Mouse (Mus musculus): ENCODE results near the gene Gm20388. TPM values are rescaled to one million over a fixed set of nuclear protein-coding genes. Genes with fewer than 3 reads are reported as not detected.

The Gm20388 gene
- total RNA-seq, 1 experiment = 27.0 TPM

GRCm38 (mm10) chr8:122698254-122698768, 2787.7 kb downstream of the Gm20388 start:
- TF ChIP-seq ZNF384 (IDR thresholded peaks at IDR 0.05; ENCODE audit: low read depth, low read length) (no peak), MAFK (IDR thresholded peaks at IDR 0.05; ENCODE audit: insufficient read depth, low read depth, low read length) (no peak), ZC3H11A (IDR thresholded peaks at IDR 0.05; ENCODE audit: borderline replicate concordance, low read depth, low read length) (no peak), HCFC1 (IDR thresholded peaks at IDR 0.05; ENCODE audit: borderline replicate concordance, insufficient read depth, low read length) (no peak)
- Histone ChIP-seq H3K27ac (ENCODE audit: insufficient read depth, low read depth, low read length, poor library complexity, severe bottlenecking) (no peak overlapping the region), H3K9me3 (ENCODE audit: control insufficient read depth, insufficient read depth, low read depth, low read length) (no peaks in the 10 kb centered on the region), H3K9ac (ENCODE audit: insufficient read depth, low read depth, low read length, poor library complexity, severe bottlenecking) (peak overlapping the region; percentile 2), H3K4me1 (ENCODE audit: control insufficient read depth in 2 of 2, insufficient read depth in 2 of 2, low read length in 2 of 2, poor library complexity in 1 of 2) (peaks cover 0 to 8% of the 10 kb centered on the region in 2 experiments; a peak in 1 of 4 replicates), H3K36me3 (ENCODE audit: control insufficient read depth, insufficient read depth, low read length, poor library complexity, severe bottlenecking) (no peaks in the 10 kb centered on the region), H3K4me3 (ENCODE audit: insufficient read depth in 1 of 2, low read depth in 1 of 2, low read length in 2 of 2, poor library complexity in 1 of 2, severe bottlenecking in 1 of 2) (peak overlapping the region in 1 of 2 experiments; percentile 13; a peak in 1 of 4 replicates)
- DNase-seq (ENCODE audit: low read depth, low spot score) = no peak
- in situ Hi-C loops (cut with MboI; ENCODE audit: low sequenced_read_pairs in 2 of 2, unreplicated experiment in 2 of 2) = no loop called here

- peak within 1 kb of the TSS; percentile 2 for H3K9ac ChIP-seq (ENCODE audit: insufficient read depth, low read depth, low read length, poor library complexity, severe bottlenecking)
- TF ChIP-seq HCFC1 (IDR thresholded peaks at IDR 0.05; ENCODE audit: borderline replicate concordance, insufficient read depth, low read length) (no peak), CHD2 (IDR thresholded peaks at IDR 0.05; ENCODE audit: low read depth, low read length) (no peak), MAFK (IDR thresholded peaks at IDR 0.05; ENCODE audit: insufficient read depth, low read depth, low read length) (no peak), ZC3H11A (IDR thresholded peaks at IDR 0.05; ENCODE audit: borderline replicate concordance, low read depth, low read length) (no peak), ZNF384 (IDR thresholded peaks at IDR 0.05; ENCODE audit: low read depth, low read length) (no peak)
- no peaks in the 10 kb centered on the region for H3K36me3 ChIP-seq (ENCODE audit: control insufficient read depth, insufficient read depth, low read length, poor library complexity, severe bottlenecking)
- H3K27ac ChIP-seq (ENCODE audit: insufficient read depth, low read depth, low read length, poor library complexity, severe bottlenecking) = no peak within 1 kb of the TSS
- DNase-seq (ENCODE audit: low read depth, low spot score) = no peak
- in situ Hi-C loops (cut with MboI; ENCODE audit: low sequenced_read_pairs in 2 of 2, unreplicated experiment in 2 of 2) = no loop called here
- H3K4me3 ChIP-seq (ENCODE audit: insufficient read depth in 1 of 2, low read depth in 1 of 2, low read length in 2 of 2, poor library complexity in 1 of 2, severe bottlenecking in 1 of 2) = peak within 1 kb of the TSS in 1 of 2 experiments; percentile 13; a peak in 2 of 4 replicates
- no peaks in the 10 kb centered on the region for H3K9me3 ChIP-seq (ENCODE audit: control insufficient read depth, insufficient read depth, low read depth, low read length)
- H3K4me1 ChIP-seq (ENCODE audit: control insufficient read depth in 2 of 2, insufficient read depth in 2 of 2, low read length in 2 of 2, poor library complexity in 1 of 2) = peaks cover 0 to 8% of the 10 kb centered on the region in 2 experiments; a peak in 1 of 4 replicates
Measured at GRCm38 (mm10) chr8:122699005-122699492, 2788.4 kb downstream of the Gm20388 start, which contains the start of gene Cbfa2t3. TSS of gene Cbfa2t3 (minus strand) at chr8:122699109.

- no peak overlapping the region for H3K9ac ChIP-seq (ENCODE audit: insufficient read depth, low read depth, low read length, poor library complexity, severe bottlenecking)
- no peaks in the 10 kb centered on the region for H3K36me3 ChIP-seq (ENCODE audit: control insufficient read depth, insufficient read depth, low read length, poor library complexity, severe bottlenecking)
- H3K9me3 ChIP-seq (ENCODE audit: control insufficient read depth, insufficient read depth, low read depth, low read length) = no peaks in the 10 kb centered on the region
- peaks cover 0 to 8% of the 10 kb centered on the region in 2 experiments; a peak in 1 of 4 replicates for H3K4me1 ChIP-seq (ENCODE audit: control insufficient read depth in 2 of 2, insufficient read depth in 2 of 2, low read length in 2 of 2, poor library complexity in 1 of 2)
- H3K27ac ChIP-seq (ENCODE audit: insufficient read depth, low read depth, low read length, poor library complexity, severe bottlenecking) = no peak overlapping the region
- DNase-seq (ENCODE audit: low read depth, low spot score) = no peak
- no peak overlapping the region for H3K4me3 ChIP-seq (ENCODE audit: insufficient read depth in 1 of 2, low read depth in 1 of 2, low read length in 2 of 2, poor library complexity in 1 of 2, severe bottlenecking in 1 of 2)
- no peak for TF ChIP-seq ZNF384 (IDR thresholded peaks at IDR 0.05; ENCODE audit: low read depth, low read length)
- no peak for TF ChIP-seq ZC3H11A (IDR thresholded peaks at IDR 0.05; ENCODE audit: borderline replicate concordance, low read depth, low read length)
- no peak for TF ChIP-seq MAFK (IDR thresholded peaks at IDR 0.05; ENCODE audit: insufficient read depth, low read depth, low read length)
- no peak for TF ChIP-seq CHD2 (IDR thresholded peaks at IDR 0.05; ENCODE audit: low read depth, low read length)
- TF ChIP-seq HCFC1 (IDR thresholded peaks at IDR 0.05; ENCODE audit: borderline replicate concordance, insufficient read depth, low read length) = no peak
- in situ Hi-C loops (cut with MboI; ENCODE audit: low sequenced_read_pairs in 2 of 2, unreplicated experiment in 2 of 2) = no loop called here
Measured at GRCm38 (mm10) chr8:122700628-122701027, 2790.0 kb downstream of the Gm20388 start.

DNA sequence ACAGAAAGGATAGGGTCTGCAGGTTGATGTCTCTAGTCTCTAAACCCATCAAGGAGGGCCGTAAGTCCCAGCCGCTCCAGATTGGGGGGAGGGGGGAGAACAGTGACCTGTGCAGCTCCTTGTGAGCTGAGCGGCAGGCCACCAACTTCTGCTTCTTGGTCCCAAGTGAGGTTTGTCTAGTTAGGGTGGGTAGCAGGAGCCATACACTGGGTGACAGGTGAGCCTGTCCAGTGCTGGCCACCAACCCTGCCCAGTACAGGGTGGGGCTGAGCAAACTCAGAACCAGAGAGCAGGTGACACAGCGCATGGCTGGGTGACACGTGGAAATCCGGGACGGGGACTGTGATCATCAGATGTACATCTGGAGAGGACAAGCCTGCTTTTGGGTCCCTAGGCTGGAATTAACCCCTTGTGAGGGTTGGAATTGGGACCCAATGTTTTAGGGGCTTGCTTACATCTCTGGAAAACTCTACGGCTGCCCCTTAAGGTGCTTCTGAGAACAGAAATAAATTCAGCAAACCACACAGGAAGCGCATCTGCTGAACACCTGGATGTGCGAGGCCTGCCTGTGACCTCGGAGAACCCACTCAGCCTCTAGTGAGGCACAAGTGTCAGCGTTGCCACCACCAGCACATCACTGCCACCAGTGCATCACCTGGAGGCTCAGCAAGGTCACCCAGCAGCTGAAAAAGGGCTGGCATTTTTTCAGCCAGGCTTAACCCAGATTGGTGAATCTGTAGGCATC, 2791.0 kb downstream of the Gm20388 start:
- no peak overlapping the region for H3K9ac ChIP-seq (ENCODE audit: insufficient read depth, low read depth, low read length, poor library complexity, severe bottlenecking)
- DNase-seq (ENCODE audit: low read depth, low spot score) = no peak
- TF ChIP-seq ZC3H11A (IDR thresholded peaks at IDR 0.05; ENCODE audit: borderline replicate concordance, low read depth, low read length) (no peak), CHD2 (IDR thresholded peaks at IDR 0.05; ENCODE audit: low read depth, low read length) (no peak), HCFC1 (IDR thresholded peaks at IDR 0.05; ENCODE audit: borderline replicate concordance, insufficient read depth, low read length) (no peak), ZNF384 (IDR thresholded peaks at IDR 0.05; ENCODE audit: low read depth, low read length) (no peak), MAFK (IDR thresholded peaks at IDR 0.05; ENCODE audit: insufficient read depth, low read depth, low read length) (no peak)

More for the DNA sequence above, 2791.0 kb downstream of the Gm20388 start:
- peaks cover 0 to 10% of the 10 kb centered on the region in 2 experiments; a peak in 2 of 4 replicates for H3K4me1 ChIP-seq (ENCODE audit: control insufficient read depth in 2 of 2, insufficient read depth in 2 of 2, low read length in 2 of 2, poor library complexity in 1 of 2)
- H3K9me3 ChIP-seq (ENCODE audit: control insufficient read depth, insufficient read depth, low read depth, low read length) = no peaks in the 10 kb centered on the region
- in situ Hi-C loops (cut with MboI; ENCODE audit: low sequenced_read_pairs in 2 of 2, unreplicated experiment in 2 of 2) = no loop called here
- no peaks in the 10 kb centered on the region for H3K36me3 ChIP-seq (ENCODE audit: control insufficient read depth, insufficient read depth, low read length, poor library complexity, severe bottlenecking)
- H3K27ac ChIP-seq (ENCODE audit: insufficient read depth, low read depth, low read length, poor library complexity, severe bottlenecking) = no peak overlapping the region
- no peak overlapping the region for H3K4me3 ChIP-seq (ENCODE audit: insufficient read depth in 1 of 2, low read depth in 1 of 2, low read length in 2 of 2, poor library complexity in 1 of 2, severe bottlenecking in 1 of 2)
